Mouse (Mus musculus) cerebellum, postnatal 25 days (tissue): Measurements from ENCODE around the gene Nrg4.

Experiments
- DNase-seq, 2 experiments: peaks; one replicate each; pipeline ENCODE4 v3.0.0; 2021; ENCODE audit warnings: mixed read lengths in 2 of 2

Gene Nrg4

DNA sequence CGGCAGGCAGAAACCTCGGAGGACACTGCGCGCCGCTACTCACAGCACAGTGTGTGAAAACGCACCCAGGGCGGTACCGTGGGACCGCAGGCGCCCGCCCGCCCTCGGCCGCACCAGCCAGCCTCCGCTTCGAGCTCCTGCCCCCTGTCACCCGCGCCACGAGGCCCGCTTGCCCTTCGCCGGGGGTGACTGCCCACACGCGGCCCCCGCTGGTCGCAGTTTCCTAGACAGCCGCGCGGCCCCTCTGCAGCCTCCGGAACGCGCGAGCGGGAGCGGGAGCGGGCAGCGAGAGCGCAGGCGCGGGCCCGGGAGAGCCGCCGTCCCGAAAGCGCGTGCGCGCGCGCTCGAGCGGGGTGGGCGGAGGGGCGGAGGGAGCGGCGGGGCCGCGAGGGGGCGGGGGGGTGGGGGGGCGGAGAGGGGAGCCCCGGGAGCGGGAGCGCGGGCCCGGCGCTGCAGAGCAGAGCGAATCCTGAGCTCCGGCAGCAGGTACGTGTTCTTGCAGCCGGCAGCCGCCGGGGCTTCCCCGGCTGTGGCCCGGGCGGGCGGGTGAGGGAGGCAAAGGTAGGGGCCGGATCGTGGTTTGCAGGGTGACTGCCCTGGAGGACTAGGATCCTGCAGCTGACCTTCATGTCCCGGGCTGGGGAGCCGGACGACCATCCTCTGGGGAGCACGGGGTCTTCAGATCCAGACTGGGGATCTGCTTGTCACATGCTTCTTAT is at the start of gene Nrg4, which contains the start of gene Tmem266:
TSS of gene Nrg4 (minus strand) at position 330 of the 719 bp plus-strand sequence.
TSS of gene Tmem266 (plus strand) at position 399 of the 719 bp plus-strand sequence.
- peak; percentile 94 to 95 for DNase-seq

DNA sequence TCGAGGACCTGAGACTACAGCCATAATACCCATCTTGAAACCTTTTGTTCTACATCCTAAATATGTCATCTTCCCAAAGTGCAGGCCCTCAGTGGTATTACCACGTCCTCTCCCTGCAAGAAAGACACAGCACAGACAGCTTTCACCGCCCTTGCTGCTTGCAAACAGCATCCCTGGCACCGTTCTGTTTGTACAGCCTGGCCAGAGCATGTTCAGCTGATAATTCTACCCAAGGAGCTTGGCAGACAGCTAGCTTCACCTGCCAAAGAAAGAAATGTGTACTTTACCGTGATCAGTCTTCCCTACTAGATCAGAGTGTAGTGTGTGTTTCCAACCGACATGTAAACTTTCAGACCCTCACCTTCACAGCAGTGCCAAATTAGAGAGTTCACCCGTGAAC is 45.3 kb upstream of the Nrg4 start:
- DNase-seq, result peak; percentile 71 to 78

DNA sequence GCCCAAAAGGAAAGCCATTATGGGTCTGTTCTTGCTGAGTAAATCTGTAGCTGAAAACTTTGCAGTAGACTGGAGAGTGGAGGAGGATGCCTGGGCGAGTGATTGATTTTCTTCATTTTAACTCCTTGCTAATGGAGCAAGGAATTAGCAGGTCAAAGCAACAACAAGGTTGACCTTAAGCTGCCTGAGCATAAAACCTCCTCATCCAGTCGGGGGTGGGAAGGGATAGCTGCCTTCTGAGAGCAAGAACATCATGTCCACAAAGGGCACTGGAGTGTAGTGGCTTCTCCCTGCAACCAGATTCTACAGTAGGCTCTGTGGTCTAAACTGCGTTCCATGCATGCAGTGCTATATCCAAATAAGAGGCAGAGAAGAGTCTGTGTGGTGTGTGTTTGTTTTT is 41.4 kb upstream of the Nrg4 start:
- DNase-seq, result no peak

DNA sequence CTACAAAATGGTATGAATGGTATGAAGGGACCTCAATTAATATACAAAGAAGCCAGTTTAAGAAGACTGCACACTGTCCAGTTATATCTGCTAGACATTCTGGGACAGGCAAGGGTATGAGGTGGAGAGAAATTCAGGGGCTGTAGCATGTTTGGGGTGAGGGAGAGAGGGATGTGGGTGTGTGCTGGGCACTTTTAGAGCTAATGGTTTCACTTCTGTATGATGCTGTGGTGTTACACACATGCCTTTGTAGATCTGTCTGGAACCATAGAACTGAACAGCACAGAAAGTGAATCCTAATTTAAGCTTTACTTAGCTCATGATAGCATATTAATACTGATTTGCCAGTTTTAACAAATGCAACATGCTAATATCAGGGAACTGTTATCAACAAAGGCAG is 37.1 kb upstream of the Nrg4 start:
- no peak for DNase-seq

DNA sequence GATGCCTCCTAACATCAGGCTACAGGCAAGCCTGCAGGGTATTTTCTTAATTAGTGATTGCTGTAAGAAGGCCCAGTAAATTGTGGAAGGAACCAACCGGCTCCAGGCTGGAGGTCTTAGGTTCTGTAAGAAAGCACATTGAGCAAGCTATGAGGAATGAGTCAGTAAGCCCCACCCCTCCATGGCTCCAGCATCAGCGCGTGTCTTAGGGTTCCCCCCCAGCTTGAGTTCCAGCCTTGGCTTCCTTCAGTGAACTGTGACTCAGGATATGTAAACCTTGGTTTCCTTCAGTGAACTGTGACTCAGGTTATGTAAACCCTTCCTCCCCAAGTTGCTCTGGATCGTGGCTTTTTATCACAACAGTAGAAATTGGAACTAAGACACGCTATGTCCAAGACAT is 35.3 kb upstream of the Nrg4 start:
- DNase-seq, result no peak

DNA sequence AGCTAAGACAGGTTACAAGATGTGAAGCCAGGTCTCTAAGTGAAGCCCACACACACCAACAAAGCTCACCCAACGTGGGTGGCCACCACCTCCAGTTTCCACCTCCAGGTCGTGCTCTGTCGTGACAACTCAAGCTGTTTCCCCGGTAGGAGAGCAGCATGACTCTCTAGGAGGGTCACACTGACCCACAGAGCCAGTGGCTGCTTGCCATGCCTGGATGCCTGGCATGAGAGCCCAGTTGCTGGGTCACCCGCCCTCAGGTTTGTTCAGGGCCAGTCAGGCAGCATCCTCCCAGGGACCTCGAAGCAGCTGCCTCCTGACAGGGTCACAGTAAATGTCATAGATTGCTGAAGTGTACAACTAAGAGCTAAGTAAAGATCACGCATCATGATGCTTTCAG is 34.2 kb upstream of the Nrg4 start:
- DNase-seq, result peak; percentile 71 to 81

DNA sequence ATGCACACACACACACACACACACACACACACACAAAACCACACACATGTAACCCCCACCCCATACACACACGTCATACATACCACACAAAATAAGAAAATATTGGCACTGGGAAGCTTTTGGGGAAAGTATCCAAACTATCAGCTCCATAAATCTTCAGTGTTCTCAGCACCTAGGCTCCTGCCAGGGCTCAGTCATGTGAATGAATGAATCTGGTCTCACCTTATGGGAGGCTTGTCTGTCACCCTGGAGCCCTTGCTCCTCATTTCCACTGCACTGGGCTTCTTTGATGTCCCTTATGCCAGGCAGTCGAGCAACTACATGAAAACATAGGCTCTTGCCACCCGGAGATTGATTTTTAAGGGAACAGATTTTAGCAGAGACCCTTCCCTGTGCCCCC is 33.7 kb upstream of the Nrg4 start:
- DNase-seq, result peak in 1 of 2 experiments; percentile 55

DNA sequence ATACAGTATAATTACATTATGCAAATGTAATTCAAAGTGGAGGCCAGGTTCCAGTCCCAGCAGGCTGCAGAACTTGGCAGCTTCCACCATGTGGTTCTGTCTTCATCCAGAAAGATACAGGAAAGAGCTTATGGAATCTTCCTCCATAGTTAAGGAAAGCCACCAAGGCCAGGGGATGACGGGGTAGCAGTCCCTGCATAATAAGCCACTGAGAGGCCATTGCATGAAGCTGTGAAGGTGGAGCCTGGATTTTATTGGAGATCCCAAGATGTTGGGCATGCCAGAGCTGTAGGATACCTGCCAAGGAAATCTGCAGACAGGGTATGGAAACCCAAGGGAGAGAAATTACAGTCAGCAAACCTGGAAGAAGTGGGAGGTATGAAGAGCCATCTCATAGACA is 30.5 kb upstream of the Nrg4 start:
- DNase-seq, result peak; percentile 66 to 70

DNA sequence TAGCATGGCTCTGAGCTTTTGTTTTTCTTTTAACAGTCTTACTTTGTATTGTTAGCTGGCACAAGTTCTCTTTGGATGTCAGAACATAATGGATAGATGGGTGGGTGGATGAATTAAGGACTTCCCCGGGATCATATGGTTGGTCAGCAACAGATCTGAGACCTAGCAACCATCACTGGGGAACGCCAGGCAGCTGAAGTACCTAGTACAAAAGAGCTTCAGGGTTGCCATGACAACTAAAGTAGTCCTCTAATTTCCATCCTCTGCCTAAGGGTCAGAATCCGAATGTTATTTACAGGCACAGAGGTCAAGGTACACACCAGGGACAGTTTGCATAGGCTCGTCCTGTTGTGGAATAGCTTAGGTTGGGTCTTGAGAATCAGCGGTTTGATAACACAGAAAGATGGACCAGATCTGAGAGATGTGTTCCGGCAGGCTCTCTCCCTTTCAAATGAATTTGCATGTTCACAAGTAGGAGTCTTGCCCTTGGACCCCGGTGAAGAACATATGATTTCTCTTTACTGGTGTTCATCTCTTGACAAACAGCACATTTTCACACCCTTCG is 28.7 kb upstream of the Nrg4 start:
- DNase-seq, result no peak

DNA sequence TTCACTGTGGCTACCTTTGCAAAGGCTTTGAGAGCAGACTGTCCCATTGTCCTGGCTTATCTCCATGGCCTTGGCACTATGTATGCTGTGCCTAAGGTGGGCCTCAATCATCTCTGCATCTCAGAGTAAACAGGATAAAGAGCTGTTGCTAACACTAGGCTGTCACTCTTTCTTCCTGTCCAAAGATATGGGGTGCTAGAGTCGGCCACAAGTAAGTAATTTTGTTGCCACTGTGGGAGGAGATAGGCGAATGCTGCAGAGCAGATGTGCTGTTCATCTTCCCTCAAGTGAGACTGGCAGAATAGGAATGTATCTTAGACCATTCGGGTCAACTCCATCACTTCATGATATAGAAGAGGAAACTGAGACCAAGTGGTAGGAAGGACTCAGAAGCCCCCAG is 28.0 kb upstream of the Nrg4 start:
- DNase-seq, result no peak

DNA sequence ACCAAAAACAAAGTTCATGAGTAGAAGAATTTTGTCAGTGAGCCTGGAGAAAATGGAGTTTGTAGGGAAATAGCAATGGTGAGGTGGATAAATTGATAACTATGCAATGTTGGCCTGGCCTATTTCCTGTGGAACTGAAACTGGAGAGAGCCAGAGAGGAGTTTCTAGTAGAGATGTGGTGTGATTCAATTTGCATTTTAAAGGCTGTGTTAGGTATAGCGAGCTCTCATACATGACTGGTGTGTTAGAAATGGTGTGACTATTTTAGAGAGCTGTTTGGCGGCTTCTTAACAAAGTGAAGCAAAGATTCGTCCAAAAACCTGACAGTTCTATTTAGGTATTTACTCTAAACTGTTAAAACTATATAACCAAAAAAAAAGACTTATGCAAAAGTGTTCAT is 22.0 kb upstream of the Nrg4 start:
- no peak for DNase-seq

DNA sequence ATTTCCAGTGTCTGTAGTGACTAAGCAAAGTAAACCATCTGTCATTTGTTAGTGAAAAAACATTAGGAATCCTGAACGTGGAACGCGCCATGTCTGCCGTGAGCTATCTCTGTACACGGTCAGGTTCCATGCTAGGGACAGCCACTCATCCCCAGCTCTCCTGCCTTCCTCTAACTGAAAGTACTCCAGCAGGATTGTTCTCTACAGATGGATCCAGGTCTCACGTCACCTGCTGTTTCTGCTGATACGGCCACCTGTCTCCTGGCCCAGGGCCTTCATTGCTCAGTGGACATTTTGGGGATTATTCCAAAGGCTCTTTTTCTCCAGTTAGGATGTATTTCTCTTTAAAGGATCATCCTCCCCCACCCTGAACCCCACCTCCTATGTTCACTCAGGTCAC is 18.7 kb upstream of the Nrg4 start:
- DNase-seq, result peak; percentile 91 to 92

DNA sequence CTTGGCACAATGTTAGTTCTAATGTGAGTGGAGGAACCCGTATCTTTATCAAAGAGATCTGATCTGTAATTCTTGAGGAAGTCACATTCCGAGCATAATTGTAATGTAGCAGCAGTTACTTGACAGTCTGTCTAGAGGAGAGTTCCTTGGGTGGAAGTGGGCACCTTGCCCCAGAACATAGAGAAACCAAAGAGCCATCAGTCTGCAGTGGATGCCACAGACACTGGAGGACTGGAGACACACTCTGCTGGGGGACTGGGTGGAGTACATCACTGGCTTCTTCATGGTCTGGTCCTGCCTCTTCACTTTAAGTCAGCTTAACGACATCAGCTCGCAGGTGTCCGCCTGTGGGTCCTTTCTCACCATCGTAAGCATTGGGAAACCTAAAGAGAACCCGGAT is 17.5 kb upstream of the Nrg4 start:
- DNase-seq, result no peak

DNA sequence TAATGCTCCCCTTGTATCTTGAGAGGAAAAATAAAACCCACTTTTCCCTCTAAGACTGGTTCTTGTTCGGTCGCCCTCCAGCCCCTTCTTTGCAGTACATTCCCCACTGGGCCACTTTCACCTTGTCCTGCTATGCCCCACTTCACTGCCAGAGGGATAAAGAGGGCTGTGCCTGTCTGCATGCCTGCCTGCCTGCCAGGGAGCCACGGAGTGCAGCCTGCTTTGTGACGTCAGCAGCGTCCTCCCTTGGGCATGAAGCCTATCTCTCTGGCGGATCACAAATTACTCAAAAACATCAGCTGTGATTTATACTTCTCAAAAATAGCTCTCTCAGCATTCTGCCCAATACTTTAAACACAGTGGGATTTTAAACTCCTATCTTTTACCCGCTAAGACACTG is 6.3 kb upstream of the Nrg4 start:
- peak; percentile 70 to 76 for DNase-seq

DNA sequence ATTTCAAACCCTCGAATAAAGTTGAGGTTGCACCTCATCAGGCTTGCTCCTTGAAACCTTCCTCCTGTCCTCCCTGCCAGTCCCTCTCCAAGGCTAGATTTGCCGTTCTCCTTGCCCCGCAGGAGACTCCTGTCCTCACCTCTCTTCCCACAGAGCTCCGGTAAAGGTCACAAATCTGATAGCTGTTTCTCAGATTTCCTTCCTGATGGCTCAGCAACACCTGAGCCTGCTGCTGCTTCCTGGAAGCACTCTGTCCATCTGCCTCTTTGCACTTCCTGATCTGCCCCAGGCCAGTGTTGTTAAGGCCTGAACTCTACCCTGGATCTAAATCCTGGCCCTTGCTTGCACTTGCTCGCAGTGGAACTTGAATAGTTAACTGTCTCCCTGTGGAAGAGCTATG is 5.8 kb upstream of the Nrg4 start:
- DNase-seq, result peak; percentile 57

DNA sequence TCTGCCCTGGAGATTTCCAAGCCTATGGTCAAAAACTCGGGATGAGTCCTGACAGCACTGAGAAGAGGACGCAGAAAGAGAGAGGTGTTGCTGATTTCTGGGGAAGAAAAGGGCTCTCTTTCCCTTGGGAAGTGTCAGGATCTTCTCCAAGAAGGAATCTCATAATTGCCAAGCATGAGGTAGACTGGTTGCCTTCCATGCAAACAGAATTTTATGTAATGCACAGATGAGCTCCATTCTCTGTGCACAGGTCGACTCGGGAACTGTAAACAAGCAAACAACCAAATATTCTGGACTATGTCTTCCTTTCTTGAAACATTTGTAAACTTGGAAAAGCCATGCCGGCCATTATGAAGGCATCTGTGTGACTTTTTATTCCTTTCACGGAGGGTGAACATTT is 2.8 kb upstream of the Nrg4 start:
- DNase-seq, result peak in 1 of 2 experiments; percentile 34

DNA sequence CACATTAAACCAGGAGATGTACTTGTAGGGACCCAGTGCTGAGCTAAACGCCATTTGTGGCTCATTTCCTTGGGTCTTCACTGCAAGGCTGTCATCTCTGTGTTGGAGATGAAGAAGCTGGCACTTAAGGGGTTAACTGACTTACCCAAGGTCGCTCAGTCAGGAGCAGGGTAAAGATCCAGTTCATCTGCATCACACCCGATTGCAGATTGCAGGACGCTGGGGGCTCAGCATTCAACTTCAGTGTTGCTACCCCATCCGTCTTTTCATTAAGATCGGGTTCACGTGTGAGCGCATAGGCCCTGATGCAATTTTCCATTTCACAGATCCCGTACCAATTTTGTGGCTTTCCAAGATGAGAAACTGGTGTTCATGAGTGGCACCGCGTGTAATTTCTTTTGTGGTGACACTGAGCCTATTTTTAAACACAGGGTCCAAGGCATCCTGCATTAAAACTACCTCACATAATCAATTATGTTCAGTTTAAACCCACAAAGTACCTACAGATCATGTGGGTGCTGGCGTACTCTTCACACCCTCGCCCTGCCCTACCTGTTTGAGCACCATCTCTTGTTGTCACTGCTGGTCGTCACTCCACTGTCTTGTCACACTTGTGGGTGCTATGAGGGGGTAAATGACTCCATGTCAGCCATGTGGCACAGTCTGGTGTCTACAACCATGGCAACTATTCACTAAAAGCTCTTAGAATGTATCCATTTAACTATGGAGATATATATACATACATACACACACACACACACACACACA is 1.7 kb upstream of the Nrg4 start:
- DNase-seq, result peak; percentile 59 to 60

DNA sequence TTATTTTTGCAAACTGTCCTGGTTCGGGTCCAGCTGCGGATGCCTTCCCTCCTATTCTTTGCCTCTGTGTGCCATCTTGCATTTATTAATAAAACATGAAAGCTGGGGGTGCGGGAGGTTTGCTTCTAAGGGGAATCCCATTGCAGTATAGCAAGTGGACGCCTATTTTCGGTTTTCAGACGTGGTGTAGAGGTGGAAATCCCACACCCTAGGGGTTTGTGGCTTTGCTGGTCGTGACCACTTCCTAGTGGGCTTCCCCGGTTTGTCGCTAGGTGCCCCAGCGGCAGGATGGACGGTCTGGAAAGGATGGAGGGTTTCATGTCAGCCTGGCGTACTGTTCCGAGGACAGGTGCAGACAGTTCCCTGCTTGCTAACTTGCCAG is 581 bp upstream of the Nrg4 start:
- peak; percentile 67 to 72 for DNase-seq

DNA sequence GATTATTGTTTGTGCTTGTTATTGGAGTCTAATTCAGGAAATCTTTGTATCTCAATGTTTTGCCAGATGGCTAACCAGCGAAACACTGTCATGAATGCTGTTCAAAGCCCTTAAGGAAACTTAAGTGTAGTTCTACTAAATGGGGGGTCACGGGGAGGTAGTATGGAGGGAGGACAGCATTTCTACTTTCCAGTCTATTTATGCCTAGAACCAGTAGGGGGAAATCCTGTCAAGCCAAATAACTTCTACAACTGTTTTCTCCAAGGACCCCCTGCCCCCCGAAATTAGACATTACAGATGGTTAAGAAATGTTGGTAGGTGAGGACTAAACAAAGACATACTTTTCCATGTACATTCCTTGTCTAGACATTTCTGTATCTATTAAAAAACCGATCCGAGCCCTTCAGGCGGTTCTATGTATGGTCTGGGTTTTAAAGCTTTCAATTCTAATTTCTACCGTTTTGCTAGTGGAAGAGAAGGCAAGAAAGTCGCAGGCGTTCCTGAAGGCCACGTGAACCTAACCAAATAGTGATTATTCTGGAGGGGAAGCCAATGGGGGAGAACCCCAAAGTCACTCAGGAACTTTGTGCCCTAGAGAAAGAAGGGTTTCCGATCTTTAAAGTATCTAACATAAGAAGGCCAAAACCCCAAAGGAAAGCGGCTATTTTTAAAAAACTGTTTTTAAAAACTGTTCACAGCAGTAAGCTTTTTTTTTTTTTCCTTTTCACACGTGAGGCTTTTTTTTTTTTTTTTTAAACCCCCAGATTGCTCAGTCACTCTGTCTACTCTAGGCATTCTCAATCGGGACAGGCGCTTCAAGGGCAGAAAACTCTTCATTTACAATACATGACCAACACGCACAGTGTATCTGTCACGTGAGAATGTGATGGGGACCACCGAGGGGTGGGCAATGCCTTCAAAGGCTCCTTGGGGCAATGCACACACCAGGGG is 805 bp downstream of the Nrg4 start:
- DNase-seq, result no peak

DNA sequence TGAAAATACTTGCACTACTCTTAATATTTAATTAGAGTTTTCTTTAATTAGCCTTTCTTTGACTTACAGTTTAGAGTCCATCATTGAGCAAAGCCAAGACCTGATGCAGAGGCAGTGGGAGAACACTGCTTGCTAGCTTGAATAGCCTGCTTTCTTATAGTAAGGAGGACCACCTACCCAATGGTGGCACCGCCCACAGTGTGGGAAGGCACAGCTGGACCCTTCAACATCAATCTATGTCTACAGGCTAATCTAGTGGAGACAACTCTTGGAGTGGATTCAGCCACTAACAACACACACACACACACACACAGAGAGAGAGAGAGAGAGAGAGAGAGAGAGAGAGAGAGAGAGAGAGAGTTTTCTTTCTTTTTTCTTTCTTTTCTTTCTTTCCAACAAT is 1.6 kb downstream of the Nrg4 start:
- no peak for DNase-seq

DNA sequence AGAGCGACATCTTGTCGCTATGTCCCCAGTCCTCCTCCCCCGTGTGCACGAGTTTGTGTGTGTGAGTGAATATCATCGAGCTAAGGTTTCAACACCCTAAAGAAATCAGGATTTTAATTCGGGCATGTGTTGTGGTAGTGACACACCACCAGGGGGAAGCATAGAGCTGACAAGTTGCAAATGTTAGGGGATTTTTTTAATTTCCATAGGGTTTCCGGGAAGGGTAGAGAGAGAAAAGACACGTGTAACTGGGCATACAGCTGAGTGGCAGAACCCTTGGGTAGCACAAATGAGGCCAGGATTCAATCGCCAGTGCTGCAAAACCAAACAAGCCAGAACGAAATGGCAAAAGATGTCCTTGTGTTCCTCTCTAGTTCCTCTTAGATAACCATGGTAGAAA is 2.1 kb downstream of the Nrg4 start:
- peak; percentile 65 to 71 for DNase-seq

DNA sequence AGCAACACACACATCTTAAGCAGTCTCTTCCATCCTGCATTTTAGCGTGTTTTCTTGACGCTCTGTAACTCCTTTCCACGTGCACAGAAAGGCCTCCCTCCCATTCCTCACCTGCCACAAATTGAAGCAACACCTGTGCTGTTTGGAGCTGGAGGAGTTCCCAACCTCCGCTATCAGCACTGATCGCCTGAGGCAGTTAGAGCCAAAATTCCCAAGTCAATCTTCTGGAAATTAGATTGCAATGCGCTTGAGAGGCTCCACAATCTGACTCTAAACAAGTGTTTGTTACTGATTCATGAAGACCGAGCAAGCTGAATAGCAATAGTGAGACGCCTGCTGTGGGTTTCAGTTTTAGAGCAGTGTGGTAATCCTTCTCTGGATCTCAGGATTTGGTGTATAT is 2.6 kb downstream of the Nrg4 start:
- DNase-seq, result peak; percentile 46 to 51

DNA sequence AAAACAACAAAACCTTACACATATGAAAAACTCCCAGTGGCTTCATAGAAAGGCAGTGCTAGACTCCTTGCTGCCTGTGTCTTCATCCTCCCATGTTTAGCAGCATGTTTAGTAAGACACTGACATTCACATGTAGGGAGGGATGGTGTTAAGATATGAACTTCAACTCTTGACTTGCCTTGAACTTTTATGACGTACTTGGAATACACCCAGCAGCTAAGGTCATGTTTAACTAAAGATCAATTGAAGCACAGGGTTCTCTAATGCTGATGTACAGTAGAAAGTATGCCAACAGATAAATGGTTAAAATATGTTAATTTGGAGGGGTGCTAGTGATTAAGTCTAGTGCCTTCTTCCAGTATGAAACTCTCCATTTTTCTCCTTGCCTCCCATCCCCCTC is 4.0 kb downstream of the Nrg4 start:
- no peak for DNase-seq
